Mouse (Mus musculus): ENCODE measurements around the gene Gm28308. TPM values are rescaled to one million over a fixed set of nuclear protein-coding genes. Genes with fewer than 3 reads are reported as not detected.

Gene Gm28308
- total and polyA plus RNA-seq, 3 experiments = not detected

DNA sequence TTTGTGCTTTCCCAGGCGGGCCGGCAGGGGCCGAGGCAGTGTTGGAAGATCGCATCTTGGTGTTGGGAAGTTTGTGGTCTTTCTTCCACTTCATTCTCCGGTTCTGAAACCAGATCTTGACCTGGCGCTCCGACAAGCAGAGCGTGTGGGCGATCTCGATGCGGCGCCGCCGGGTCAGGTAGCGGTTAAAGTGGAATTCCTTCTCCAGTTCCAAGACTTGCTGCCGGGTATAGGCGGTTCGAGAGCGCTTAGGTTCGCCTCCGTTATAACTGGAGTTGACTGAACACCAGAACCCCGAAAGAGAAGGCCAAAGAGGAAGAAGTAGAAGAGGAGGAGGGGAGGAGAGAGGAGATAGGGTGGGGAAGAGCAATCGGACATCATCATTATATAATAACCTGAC lies 22.7 kb downstream of the Gm28308 start:
- Histone ChIP-seq H3K79me2 (ENCODE audit: control insufficient read depth, insufficient read depth, low read length, poor library complexity) (no peaks in the 10 kb centered on the region), H3K4me1 (ENCODE audit: control insufficient read depth in 1 of 2, insufficient read depth in 2 of 2, low read length in 2 of 2) (no peaks in the 10 kb centered on the region), H3K27ac (ENCODE audit: control insufficient read depth, low read depth, low read length) (no peak overlapping the region), H3K4me3 (ENCODE audit: control insufficient read depth in 1 of 2, insufficient read depth in 1 of 2, low read depth in 2 of 2, low read length in 2 of 2) (no peak overlapping the region), H3K36me3 (ENCODE audit: control insufficient read depth in 1 of 2, insufficient read depth in 2 of 2, low read length in 2 of 2) (no peaks in the 10 kb centered on the region), H3K9ac (ENCODE audit: control insufficient read depth, low read depth, low read length, poor library complexity, severe bottlenecking) (no peak overlapping the region), H3K27me3 (ENCODE audit: control insufficient read depth in 1 of 2, insufficient read depth in 2 of 2, low read length in 2 of 2) (no peaks in the 10 kb centered on the region), H3K9me3 (replicated peaks; ENCODE audit: insufficient read depth, low read length) (no peaks in the 10 kb centered on the region)
- TF ChIP-seq JUND (IDR thresholded peaks at IDR 0.05; ENCODE audit: low read depth, low read length) = no peak
- TF ChIP-seq SMC3 (IDR thresholded peaks at IDR 0.05; ENCODE audit: low read depth, low read length) = no peak
- TF ChIP-seq RCOR1 (IDR thresholded peaks at IDR 0.05; ENCODE audit: low read depth, low read length) = no peak
- TF ChIP-seq E2F4 (IDR thresholded peaks at IDR 0.05; ENCODE audit: borderline replicate concordance, low read depth, low read length) = no peak
- TF ChIP-seq USF1 (IDR thresholded peaks at IDR 0.05; ENCODE audit: low read depth, low read length) = no peak
- TF ChIP-seq RAD21 (IDR thresholded peaks at IDR 0.05; ENCODE audit: low read depth, low read length) = no peak
- no peak for TF ChIP-seq MEF2A (IDR thresholded peaks at IDR 0.05; ENCODE audit: extremely low read depth, insufficient replicate concordance, low read depth, low read length, poor library complexity, severe bottlenecking)
- TF ChIP-seq MYB (IDR thresholded peaks at IDR 0.05; ENCODE audit: low read depth, low read length) = no peak
- no peak for TF ChIP-seq POLR2AphosphoS2 (IDR thresholded peaks at IDR 0.05; ENCODE audit: low read length)
- TF ChIP-seq TAL1 (IDR thresholded peaks at IDR 0.05; ENCODE audit: low read length) = no peak
- no peak for TF ChIP-seq MAZ (IDR thresholded peaks at IDR 0.05; ENCODE audit: low read depth, low read length)
- TF ChIP-seq GATA1 (IDR thresholded peaks at IDR 0.05; ENCODE audit: low read depth, low read length) = no peak
- no peak for TF ChIP-seq ETS1 (IDR thresholded peaks at IDR 0.05; ENCODE audit: low read depth, low read length)
- no peak for TF ChIP-seq ELF1 (IDR thresholded peaks at IDR 0.05; ENCODE audit: low read depth, low read length)
- no peak for TF ChIP-seq NRF1 (IDR thresholded peaks at IDR 0.05; ENCODE audit: insufficient read depth, low read depth, low read length, poor library complexity, severe bottlenecking)
- no peak for TF ChIP-seq TCF12 (IDR thresholded peaks at IDR 0.05; ENCODE audit: low read depth, low read length)
- no peak for DNase-seq (ENCODE audit: low read depth, low spot score)

DNA sequence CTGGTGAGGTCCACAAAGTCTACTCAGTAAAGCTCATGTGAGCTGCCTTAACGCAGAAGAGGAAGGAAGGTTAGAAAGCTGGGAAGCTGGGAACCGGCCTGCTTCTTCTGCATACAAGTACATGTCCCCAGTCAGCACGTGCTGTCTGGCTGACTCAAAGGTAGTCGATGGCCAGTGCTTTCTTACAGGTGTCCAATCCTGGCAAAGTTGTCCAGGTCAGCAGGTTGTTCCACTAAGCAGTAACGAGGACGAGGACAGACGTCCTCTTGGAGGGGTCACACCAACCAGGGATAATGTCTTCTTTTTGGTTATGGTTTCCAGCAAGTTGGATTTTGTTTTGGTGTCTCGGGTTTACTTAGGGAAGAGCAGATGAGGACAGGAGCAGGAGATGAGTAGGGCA lies 23.2 kb downstream of the Gm28308 start:
- Histone ChIP-seq H3K9ac (ENCODE audit: control insufficient read depth, low read depth, low read length, poor library complexity, severe bottlenecking) (no peak overlapping the region), H3K79me2 (ENCODE audit: control insufficient read depth, insufficient read depth, low read length, poor library complexity) (no peaks in the 10 kb centered on the region), H3K4me1 (ENCODE audit: control insufficient read depth in 1 of 2, insufficient read depth in 2 of 2, low read length in 2 of 2) (no peaks in the 10 kb centered on the region), H3K27ac (ENCODE audit: control insufficient read depth, low read depth, low read length) (no peak overlapping the region), H3K36me3 (ENCODE audit: control insufficient read depth in 1 of 2, insufficient read depth in 2 of 2, low read length in 2 of 2) (no peaks in the 10 kb centered on the region), H3K27me3 (ENCODE audit: control insufficient read depth in 1 of 2, insufficient read depth in 2 of 2, low read length in 2 of 2) (no peaks in the 10 kb centered on the region), H3K4me3 (ENCODE audit: control insufficient read depth in 1 of 2, insufficient read depth in 1 of 2, low read depth in 2 of 2, low read length in 2 of 2) (no peak overlapping the region), H3K9me3 (replicated peaks; ENCODE audit: insufficient read depth, low read length) (no peaks in the 10 kb centered on the region)
- no peak for TF ChIP-seq MYB (IDR thresholded peaks at IDR 0.05; ENCODE audit: low read depth, low read length)
- no peak for TF ChIP-seq MXI1 (IDR thresholded peaks at IDR 0.05; ENCODE audit: low read depth, low read length)
- DNase-seq (ENCODE audit: low read depth, low spot score) = no peak
